Mouse (Mus musculus) frontal cortex, postnatal 10 days (tissue): ENCODE results near the gene Amigo2.

Experiments
- DNase-seq, 2 experiments: peaks; one replicate each; pipeline ENCODE4 v3.0.0; 2022; ENCODE audit warnings: low spot score in 2 of 2, mixed read lengths in 1 of 2

Amigo2 gene

DNA sequence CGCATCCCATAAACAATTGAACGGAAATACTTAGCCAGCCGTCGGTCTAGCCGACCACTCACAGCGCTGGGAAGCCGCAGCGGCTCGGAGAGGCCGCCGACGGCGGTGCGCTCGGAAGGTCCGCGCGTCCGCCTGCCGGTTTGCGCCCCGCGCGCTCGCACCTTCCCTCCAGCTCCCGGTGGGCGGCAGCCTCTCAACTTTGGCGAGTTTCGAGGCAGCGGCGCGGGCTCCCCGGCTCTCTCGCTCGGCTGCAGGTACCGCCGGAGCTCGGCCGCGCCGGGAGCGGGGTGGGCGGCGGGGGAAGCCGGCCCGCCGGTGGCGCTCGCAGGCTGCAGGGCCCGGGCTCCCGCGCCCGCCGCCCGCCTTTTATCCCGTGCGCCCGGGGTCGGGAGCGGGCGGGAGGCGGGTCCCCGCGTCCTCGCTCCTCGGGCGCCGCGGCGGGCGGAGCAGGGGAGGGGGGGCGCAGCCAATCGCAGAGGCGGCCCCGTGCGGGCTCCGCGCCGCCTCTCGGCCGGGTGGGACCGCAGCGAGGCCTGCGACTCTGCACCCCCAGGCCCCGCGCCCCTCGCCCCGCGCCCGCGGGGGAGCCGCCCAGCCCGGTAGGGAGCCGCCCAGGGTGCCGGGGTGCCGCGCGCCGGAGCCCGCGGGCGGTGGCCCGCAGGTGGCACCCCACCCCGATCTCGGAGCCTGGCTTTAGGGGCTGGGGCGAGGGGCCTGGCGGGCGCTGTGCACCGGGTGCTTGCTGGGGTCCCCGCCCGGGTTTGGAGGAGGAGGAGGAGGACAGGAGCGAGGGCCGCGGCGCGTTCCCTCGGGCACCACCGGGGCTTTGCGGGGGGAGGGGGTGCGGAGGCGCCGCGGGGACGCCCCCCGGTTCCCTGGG is at the start of gene Amigo2, which contains the start of gene Pced1b:
Gene Amigo2, minus strand, starts transcription at position 377 of the 880 bp plus-strand sequence.
Gene Pced1b, plus strand, starts transcription at position 197 of the 880 bp plus-strand sequence.
- peak; percentile 15 to 59 for DNase-seq

DNA sequence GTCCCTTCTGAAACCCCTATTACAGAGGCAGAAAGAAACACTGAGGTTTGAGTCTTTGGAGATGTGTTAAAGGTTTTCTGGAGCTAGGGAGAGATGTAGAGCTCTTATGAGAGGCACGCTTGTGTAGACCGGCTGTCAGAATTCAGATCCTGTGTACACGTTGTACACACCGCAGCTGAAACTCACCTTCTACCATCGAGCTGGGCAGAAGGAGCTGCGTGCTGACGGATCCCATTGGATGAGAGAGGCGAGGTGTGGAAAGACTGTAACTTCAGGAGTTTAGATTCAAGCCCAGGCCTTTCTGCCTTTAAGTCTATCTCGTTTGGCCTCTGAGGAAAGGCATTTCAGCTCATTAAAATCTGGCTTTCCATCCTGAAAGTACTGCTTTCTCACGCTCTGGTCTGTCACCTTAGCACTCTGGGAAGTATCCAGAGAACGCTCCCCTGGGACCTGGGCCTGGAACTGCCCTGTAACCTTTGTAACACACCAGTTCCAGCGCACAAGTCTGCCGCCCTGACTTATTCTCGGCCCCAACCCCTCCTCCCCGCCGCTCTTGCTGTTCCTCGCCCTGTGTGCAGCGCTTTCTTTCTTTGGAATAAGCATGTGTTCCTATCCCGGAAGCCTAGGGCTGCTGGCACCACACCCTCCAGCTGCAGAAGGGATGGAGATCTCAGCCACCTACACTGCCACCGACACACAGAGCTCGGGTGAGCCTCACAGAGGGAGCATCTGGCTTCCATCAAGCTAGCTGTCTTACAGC is 44.4 kb upstream of the Amigo2 start:
- no peak for DNase-seq

DNA sequence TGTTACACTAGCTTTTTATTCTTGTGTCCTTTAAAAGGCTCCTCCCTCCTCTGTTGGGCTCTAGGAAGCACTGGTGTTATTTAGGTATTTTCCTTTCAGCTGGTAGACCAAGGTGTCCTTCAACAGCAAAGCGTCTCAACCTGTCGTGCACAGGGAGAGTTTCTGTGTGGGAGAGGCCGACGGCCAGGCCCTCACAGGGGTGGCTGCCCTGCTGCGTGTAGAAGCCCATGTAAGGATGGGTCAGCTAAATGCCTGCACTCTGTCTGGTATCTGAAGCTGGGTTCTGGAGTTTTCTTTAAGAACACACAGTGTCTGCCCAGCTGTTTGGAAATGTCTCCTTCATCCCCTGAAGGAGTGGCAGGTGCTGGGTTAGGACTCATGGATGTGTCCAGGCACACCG is 43.3 kb upstream of the Amigo2 start:
- DNase-seq, result no peak

DNA sequence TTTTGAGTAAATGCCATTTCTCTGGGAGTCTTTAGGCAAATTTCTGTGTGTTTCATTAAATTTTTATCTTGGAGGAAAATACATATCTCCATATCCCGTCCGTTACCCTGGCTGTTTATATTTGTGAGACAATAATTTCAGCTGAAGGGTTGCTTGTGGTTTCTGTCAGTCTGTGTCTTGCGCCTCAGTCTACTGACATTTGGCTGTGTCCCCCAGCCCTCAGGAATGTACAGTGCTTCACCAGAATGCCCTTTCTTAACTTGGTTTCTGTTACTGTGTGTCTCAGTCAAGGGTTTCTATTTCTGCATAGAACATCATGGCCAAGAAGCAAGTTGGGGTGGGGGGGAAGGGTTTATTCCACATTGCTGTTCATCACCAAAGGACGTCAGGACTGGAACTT is 42.1 kb upstream of the Amigo2 start:
- DNase-seq, result no peak

DNA sequence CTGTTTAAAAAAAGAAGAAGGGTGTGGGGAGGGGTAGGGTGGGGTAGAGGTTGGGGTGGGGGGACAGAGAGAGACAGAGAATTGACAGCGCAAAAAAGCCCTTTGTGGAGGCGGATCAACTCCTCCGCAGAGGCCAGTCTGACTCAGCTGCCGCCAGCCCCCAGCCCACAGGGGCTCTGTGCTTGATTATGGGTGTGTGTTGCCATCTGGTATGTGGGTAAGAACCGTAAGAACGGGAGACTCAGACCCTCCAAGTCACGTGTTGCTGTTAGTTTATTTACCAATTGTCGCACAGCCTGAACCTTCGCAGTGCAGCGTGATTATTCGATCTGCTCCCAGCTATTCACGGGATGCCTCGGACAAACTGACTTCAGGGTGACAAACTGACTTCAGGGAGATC is 41.6 kb upstream of the Amigo2 start:
- DNase-seq, result no peak

DNA sequence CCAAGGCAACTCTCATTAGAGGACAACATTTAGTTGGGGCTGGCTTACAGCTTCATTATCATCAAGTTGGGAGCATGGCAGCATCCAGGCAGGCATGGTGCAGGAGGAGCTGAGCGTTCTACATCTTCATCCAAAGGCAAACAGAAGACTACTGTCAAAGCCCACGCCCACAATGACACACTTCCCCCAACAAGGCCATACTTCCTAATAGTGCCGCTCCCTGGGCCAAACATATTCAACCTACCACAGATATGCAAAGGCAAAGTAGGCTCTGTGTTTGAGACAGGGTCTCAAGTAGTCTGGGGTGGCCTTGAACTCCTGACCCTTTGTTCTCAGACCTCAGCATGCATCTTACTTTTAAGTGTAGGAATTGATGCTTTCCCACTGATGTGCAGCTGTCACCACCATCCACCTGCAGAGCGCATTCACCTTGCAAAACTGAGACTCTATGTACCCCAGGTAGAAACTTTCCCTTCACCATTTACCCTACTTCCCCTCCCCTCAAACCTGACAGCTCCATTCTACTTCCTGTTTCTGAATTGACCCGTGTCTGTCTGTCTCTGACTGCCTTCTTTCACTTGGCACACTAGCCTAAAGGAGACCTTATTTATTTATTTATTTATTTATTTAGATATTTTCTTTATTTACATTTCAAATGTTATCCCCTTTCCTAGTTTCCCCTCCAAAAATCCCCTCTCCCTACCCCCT is 40.5 kb upstream of the Amigo2 start:
- no peak for DNase-seq

DNA sequence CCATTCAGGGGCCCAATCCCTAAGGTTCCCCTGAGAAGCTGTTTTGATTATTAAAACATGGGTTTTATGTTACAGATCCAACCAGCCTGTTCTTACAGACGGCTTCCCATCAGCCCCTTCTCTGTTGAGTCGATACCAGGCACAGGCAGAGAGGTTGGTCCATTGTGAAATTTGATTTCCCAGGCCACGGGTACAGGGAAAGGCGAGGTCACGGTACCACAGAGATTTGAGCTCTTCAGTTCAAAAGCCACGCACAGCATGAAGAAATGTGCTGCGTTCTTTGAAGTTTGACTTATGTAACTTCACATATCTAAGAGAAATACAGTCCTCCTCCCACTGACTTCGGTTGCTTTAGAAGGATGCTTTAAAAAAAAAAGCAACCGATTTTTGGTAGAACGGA is 39.6 kb upstream of the Amigo2 start:
- no peak for DNase-seq

DNA sequence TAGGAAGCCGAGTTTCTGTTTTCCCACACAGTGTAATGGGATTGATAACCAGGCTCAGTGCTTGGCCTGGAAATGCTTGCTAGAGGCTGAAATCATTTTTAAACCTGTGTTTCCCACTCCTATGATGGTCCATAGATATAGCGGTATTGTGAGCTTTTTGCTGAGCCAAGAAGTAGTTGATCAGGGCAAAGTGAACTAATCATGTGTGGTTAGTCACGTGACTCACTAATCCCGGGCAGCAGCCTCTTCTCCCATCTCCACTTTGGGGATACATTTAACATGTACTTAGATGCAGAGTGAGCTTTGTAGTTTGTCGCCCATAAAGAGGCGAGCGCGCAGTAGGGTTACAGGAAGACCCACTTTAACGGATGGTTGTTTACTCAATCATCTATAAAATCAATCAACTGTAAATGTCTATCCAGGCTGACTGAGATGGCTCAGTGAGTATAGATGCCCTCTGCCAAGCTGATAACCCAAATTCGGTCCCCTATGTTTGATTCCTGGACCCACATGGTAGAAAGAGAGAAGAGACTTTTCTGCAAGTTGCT is 38.7 kb upstream of the Amigo2 start:
- DNase-seq, result no peak

DNA sequence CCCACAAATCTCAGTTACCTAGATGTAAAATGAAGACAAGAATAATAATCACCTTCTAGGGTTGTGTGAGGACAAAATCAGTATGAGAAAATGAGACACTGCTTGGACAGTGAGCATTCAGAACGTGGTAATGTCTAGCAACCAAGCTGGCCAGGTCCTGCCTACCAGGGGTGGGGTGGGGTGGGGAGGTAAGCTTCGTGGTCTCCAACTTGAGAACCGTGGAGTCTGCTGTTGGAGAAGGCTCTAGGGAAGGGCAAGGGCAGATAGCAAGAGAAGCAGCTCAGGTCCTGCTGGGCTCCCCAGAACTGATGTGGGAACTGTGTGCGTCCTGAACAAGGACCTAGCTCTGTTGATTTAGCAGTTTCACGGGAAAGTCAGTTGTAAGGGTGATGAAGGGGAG is 37.1 kb upstream of the Amigo2 start:
- no peak for DNase-seq

DNA sequence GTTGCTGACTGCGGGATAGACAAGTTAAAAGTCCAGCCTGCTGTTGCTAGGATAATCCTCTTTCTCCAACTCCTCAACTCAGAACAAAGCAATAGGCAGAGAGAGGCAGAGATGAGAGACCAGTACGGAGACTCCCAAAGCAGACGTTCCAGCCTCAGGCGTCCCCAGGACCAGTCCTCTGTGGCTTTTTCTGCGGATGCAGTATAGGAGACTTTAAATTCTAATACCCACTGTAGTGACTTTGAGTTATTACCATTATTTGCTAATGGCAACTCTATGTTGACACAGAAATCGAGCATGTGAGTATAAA is 35.4 kb upstream of the Amigo2 start:
- no peak for DNase-seq

DNA sequence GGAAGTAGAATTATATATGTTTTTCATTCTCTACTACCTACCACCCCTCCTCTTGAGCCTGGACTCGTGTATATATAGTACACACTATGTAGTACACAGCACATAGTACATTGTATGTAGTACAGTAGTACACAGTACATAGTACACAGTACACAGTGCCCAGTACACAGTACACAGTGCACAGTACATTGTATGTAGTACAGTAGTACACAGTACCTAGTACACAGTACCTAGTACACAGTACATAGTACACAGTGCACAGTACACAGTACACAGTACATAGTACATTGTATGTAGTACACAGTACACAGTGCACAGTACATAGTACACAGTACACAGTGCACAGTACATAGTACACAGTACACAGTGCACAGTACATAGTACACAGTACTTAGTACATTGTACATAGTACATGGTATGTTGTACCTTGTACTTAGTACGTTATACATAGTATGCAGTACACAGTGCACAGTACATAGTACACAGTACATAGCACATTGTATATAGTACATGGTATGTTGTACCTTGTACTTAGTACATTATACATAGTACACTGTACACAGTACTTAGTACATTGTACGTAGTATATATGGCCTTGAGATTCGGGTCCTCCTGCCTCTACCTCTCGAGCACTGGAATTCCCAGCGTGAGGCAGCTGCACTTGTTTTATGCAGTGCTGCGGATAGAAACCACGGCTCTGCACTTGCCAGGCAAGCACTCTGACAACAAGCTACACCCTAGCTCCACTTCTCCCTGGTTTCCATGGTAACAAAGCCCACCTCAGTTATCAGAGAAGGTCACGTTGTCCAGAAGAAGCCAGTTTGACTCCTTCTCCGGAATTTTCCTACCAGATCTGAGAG is 34.9 kb upstream of the Amigo2 start:
- DNase-seq, result no peak

DNA sequence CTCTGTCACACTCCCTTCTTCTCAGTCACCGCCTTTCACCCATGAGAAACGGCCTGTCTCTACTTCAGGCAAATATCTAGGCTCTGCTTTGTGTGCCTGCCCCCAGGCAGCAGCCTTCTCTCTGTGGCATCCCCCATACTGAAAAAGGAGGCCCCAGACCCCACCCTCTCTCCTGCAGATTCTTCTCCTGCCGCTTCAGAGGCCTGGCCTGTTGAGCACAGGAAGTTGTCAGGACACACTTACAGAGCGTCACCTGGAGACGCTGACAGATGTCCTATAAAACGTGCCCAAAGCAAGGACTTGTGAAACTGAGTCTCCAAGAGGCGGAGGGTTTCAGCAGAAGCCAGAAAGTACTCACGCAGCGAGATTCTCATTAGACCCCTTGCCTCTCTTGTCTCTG is 33.7 kb upstream of the Amigo2 start:
- DNase-seq, result no peak

DNA sequence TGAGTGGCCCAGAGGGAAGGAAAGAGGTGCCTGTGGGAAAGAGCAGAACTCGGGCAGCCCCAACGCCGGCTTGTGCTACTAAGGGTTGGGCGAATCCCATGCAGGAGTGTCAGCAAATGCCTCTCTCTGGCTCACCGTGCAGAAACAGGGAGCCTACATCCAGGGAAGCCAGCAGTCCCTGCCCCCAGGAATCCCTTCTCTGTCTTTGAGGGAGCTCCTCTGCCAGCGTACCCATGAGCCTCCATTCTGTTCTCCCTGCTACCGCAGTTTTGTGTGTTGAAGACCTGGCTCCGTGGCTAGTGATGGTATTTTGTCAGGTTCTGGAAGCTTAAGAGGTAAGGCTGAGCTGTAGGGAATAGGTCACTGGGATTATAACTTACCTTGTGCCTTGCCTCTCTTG is 33.0 kb upstream of the Amigo2 start:
- DNase-seq, result no peak

DNA sequence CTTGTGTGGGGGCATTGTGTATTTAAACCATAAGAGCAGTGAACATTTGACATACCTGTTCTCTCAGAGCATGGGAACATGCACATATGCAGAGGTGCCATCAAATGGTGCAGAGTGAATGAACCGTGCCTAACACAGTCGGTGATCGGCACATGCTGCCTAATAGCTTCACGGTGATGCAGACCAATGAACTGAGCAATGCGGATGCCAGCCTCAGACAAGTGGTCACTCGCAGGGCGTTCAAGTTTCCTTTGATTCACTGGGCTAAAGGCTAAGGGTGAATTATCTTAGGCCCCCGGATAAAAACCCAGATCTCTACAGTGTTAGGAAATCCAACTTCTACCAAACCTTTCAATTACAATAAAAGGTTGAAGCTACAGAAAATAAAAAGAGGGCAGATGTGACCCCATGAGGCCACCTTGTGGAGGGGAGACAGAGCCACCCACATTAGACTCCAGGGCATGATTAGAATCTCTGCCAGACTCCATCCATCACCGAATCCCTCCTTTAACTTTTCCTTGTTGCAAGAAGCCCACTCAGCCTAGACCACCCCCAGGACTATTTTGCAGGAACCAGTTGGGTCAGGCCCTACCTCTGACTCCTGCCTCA is 31.4 kb upstream of the Amigo2 start:
- DNase-seq, result no peak

DNA sequence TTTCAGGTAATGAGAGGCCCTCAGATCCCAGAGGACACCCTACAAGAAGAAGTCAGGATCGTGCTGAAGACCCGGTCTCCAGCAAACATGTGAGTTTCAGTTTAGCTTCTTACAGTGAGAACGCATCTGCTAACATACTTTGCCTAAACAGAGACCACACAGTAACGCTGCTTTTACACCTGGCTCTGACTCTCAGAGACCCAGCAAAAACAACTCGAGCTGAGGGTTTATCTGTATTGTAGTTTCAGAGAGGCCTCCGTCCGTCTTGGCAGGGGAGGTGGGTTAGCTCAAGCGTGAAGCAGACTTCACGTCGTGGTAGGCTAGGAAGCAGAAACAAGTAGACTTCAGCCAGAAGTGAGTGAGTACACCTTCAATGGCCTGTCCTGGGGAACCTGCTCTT is 30.2 kb upstream of the Amigo2 start:
- no peak for DNase-seq

DNA sequence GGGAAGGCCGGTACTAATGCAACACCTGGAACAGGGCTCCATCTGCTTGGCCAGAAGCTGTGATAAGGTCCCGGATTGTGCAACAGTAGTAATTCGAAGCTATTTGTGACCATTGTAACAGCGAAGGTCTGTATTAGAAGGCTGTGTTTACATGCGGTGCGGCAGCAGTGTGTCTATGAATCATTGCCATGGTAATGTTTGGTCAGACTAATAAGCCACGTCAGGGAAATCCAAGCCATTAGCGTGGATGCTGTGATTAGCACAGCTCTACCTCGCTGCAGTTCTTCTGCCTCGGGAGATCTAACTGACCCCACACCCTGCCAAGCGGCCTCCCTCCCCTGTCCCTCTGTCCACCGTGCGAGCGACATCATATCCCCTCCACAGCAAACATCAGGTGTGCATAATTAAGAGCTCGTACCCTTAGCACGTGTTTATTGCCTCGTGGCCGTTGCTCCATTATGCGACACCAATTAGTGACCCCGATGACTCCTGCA is 29.6 kb upstream of the Amigo2 start:
- no peak for DNase-seq

DNA sequence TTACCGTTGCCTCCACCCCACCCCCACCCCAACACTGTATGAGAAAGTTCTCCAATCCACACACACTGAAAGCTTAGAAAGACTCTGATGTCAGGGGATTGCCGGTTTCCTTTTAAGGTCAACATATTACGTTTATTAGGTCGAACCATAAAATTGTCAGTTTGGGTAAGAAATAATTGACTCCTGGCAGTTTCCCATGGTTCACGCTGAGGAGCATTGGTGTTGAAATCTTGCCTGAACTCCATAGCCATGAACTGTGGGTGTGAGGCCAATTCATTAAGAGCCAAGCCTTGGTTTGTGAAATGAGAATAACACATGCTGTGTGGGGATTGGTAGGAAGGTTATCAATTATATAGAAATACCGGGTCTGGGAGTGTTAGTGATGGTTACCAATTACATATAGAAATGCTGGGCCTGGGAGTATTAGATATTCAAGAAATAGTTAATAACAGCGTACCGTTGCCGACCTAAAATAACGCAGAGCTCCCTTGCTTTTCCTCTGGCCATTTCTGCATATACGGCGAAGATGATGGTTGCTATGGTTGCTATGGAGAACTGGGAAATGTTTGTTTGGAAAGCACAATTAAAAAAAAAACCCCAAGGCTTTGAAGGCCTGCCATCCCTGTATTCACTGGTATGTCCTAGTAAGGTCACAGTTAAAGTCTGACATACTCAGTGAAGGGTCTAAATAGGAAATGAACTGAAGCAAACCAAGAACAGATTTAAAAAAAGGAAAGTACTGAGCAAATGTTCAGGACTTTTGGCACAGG is 28.7 kb upstream of the Amigo2 start:
- no peak for DNase-seq

DNA sequence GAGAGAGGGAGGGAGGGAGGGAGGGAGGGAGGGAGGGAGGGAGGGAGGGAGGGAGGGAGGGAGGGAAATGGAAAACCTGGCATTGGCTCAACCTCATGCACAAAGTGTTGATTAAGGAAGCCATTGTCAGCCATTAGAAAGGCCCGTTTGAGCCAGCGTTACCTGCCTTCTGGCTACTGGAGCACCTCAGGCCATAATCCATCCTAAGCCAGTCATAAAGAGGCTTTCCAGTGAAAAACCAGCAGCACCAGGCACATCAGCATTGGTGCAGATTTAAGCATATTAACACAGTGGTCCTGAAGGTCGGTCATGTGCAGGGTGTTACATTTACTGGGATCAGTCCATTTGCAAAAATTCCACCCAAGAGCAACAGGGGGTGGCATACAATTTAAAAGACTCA is 25.7 kb upstream of the Amigo2 start:
- no peak for DNase-seq

DNA sequence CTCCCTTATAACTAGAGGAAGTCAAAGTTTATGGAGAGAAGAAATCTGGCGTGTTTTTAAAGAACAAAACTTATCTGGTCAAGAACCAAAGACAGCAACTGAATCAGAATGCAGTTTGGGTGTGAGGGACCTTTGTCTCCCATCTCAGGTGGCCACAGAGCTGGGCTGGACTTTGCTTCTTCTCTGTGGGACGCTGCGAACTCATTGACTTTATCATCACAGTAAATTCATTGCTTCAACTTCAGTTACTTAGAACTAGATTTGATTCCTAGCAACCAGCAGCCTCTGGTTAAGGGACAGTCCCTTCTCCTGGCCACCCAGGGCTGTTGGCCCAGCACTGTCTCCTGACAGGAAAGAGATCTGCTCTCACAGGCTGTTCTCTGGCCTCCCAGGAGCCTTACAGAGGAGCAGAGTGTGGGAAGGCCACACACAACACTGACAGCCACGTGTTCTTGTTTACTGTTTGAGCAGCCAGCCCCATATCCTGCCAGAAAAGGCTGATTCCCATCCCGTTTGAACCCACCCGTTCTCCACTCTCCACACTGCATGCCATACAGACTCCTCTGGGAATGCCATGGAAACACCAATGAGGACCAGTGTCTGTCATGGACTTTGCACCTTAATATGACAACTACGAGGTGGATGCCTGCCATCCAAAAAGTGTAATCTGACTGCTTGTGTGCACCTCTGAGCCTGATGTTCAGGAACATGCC is 25.1 kb upstream of the Amigo2 start:
- DNase-seq, result no peak
